Mouse (Mus musculus): ENCODE data around the gene Glb1. TPM values are rescaled to one million over a fixed set of nuclear protein-coding genes. Genes with fewer than 3 reads are reported as not detected.

The Glb1 gene
- total and polyA plus RNA-seq, 3 experiments: 7.0 to 15.7 TPM; not detected in 1

- Histone ChIP-seq H3K36me3 (ENCODE audit: control insufficient read depth in 1 of 2, insufficient read depth in 2 of 2, low read length in 2 of 2) (0 out of 4 replicates have a peak, but pooled peaks cover 0 to 1% of the 10 kb centered on the region in 2 experiments), H3K27ac (ENCODE audit: control insufficient read depth, low read depth, low read length) (no peak overlapping the region), H3K9ac (ENCODE audit: control insufficient read depth, low read depth, low read length, poor library complexity, severe bottlenecking) (no peak overlapping the region), H3K4me1 (ENCODE audit: control insufficient read depth in 1 of 2, insufficient read depth in 2 of 2, low read length in 2 of 2) (no peaks in the 10 kb centered on the region), H3K27me3 (ENCODE audit: control insufficient read depth in 1 of 2, insufficient read depth in 2 of 2, low read length in 2 of 2) (no peaks in the 10 kb centered on the region), H3K79me2 (ENCODE audit: control insufficient read depth, insufficient read depth, low read length, poor library complexity) (peaks cover 5% of the 10 kb centered on the region), H3K4me3 (ENCODE audit: control insufficient read depth in 1 of 2, insufficient read depth in 1 of 2, low read depth in 2 of 2, low read length in 2 of 2) (no peak overlapping the region), H3K9me3 (replicated peaks; ENCODE audit: insufficient read depth, low read length) (no peaks in the 10 kb centered on the region)
- no peak for TF ChIP-seq MAZ (IDR thresholded peaks at IDR 0.05; ENCODE audit: low read depth, low read length)
- no peak for TF ChIP-seq POLR2AphosphoS2 (IDR thresholded peaks at IDR 0.05; ENCODE audit: low read length)
- no peak for TF ChIP-seq ZNF384 (IDR thresholded peaks at IDR 0.05; ENCODE audit: low read depth, low read length)
- TF ChIP-seq GATA1 (IDR thresholded peaks at IDR 0.05; ENCODE audit: low read depth, low read length): no peak
- TF ChIP-seq MYC (IDR thresholded peaks at IDR 0.05; ENCODE audit: low read depth, low read length): no peak
- TF ChIP-seq RAD21 (IDR thresholded peaks at IDR 0.05; ENCODE audit: low read depth, low read length): no peak
- TF ChIP-seq ETS1 (IDR thresholded peaks at IDR 0.05; ENCODE audit: low read depth, low read length): no peak
- no peak for TF ChIP-seq CTCF (IDR thresholded peaks at IDR 0.05 in 2 of 3, conservative IDR thresholded peaks at IDR 0.05 in 1 of 3; ENCODE audit: control insufficient read depth in 1 of 3, insufficient read depth in 1 of 3, low read depth in 2 of 3, low read length in 3 of 3, poor library complexity in 1 of 3, severe bottlenecking in 1 of 3)
- TF ChIP-seq ZMIZ1 (IDR thresholded peaks at IDR 0.05; ENCODE audit: low read depth, low read length): no peak
- TF ChIP-seq TBP (IDR thresholded peaks at IDR 0.05; ENCODE audit: low read depth, low read length): no peak
- no peak for TF ChIP-seq EP300 (IDR thresholded peaks at IDR 0.05; ENCODE audit: low read depth in 1 of 2, low read length in 2 of 2)
- TF ChIP-seq HCFC1 (IDR thresholded peaks at IDR 0.05; ENCODE audit: low read depth, low read length): no peak
- TF ChIP-seq USF1 (IDR thresholded peaks at IDR 0.05; ENCODE audit: low read depth, low read length): no peak
- no peak for TF ChIP-seq TAL1 (IDR thresholded peaks at IDR 0.05; ENCODE audit: low read length)
- no peak for TF ChIP-seq BHLHE40 (IDR thresholded peaks at IDR 0.05; ENCODE audit: borderline replicate concordance, low read depth, low read length)
- TF ChIP-seq POLR2A (IDR thresholded peaks at IDR 0.05; ENCODE audit: control insufficient read depth in 1 of 2, insufficient read depth in 1 of 2, low read depth in 1 of 2, low read length in 2 of 2, poor library complexity in 1 of 2): no peak
- TF ChIP-seq ELF1 (IDR thresholded peaks at IDR 0.05; ENCODE audit: low read depth, low read length): no peak
- TF ChIP-seq E2F4 (IDR thresholded peaks at IDR 0.05; ENCODE audit: borderline replicate concordance, low read depth, low read length): no peak
- DNase-seq (ENCODE audit: low read depth, low spot score): no peak
Observed at GRCm38 (mm10) chr9:114385160-114385559, 15.7 kb upstream of the Glb1 start.

DNA sequence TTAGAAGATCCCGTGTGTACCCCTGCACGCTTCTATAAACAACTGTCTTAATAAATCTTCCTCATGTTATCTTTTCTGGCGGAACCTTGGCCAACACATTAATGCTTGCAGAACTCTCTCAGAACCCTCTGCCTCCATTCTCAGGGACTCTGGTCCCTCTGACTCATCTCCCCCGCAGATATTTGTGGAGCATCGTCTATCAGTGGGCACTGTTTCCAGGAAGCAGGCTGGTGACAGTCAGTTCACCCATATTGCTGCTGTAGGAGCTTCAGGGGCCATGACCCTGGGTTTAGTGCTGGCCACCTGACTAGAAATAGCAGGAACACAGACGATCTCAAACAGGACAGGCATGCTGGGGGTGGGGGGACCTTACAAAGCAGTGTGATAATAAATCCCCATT lies 13.8 kb upstream of the Glb1 start:
- no peak overlapping the region for H3K4me3 ChIP-seq (ENCODE audit: control insufficient read depth in 1 of 2, insufficient read depth in 1 of 2, low read depth in 2 of 2, low read length in 2 of 2)
- no peaks in the 10 kb centered on the region for H3K27me3 ChIP-seq (ENCODE audit: control insufficient read depth in 1 of 2, insufficient read depth in 2 of 2, low read length in 2 of 2)
- no peak for DNase-seq (ENCODE audit: low read depth, low spot score)
- H3K36me3 ChIP-seq (ENCODE audit: control insufficient read depth in 1 of 2, insufficient read depth in 2 of 2, low read length in 2 of 2): no peaks in the 10 kb centered on the region
- no peaks in the 10 kb centered on the region for H3K9me3 ChIP-seq (replicated peaks; ENCODE audit: insufficient read depth, low read length)
- H3K27ac ChIP-seq (ENCODE audit: control insufficient read depth, low read depth, low read length): no peak overlapping the region
- no peak overlapping the region for H3K9ac ChIP-seq (ENCODE audit: control insufficient read depth, low read depth, low read length, poor library complexity, severe bottlenecking)
- TF ChIP-seq RCOR1 (IDR thresholded peaks at IDR 0.05; ENCODE audit: low read depth, low read length): no peak
- no peak for TF ChIP-seq HCFC1 (IDR thresholded peaks at IDR 0.05; ENCODE audit: low read depth, low read length)
- TF ChIP-seq MYB (IDR thresholded peaks at IDR 0.05; ENCODE audit: low read depth, low read length): no peak
- TF ChIP-seq UBTF (IDR thresholded peaks at IDR 0.05; ENCODE audit: borderline replicate concordance, insufficient read depth, low read depth, low read length): no peak
- peaks cover 0 to 3% of the 10 kb centered on the region in 2 experiments; a peak in 1 of 4 replicates for H3K4me1 ChIP-seq (ENCODE audit: control insufficient read depth in 1 of 2, insufficient read depth in 2 of 2, low read length in 2 of 2)
- H3K79me2 ChIP-seq (ENCODE audit: control insufficient read depth, insufficient read depth, low read length, poor library complexity): peaks cover 8% of the 10 kb centered on the region

Data from MEL (cell line).